Mouse (Mus musculus) left cerebral cortex, adult 6 months (tissue): ENCODE results near the gene Rgl2. TPM values are rescaled to one million over a fixed set of nuclear protein-coding genes. Genes with fewer than 3 reads are reported as not detected.

Experiments used
- long read RNA-seq, 2 experiments: library from polyadenylated mRNA; unstranded; transcript quantifications; one replicate each; pipeline ENCODE4 v2.0.0; 2019 to 2020
- polyA plus RNA-seq: library from polyadenylated mRNA; unstranded; fragments of <200 nt; fragmentation: Nextera tagmentation; gene quantifications from 2 replicates; pipeline ENCODE4 v1.2.3, GENCODE M21; 2021

Rgl2 gene
- 7.1 and 7.2 TPM in 2 replicates for polyA plus RNA-seq
- long read RNA-seq, experiment 1, transcript Rgl2-201 (18 exons, 3,252 nt) = major isoform, 16 of 92 reads
- long read RNA-seq, experiment 1, partial matches to known transcripts = 24 of 92 reads
- long read RNA-seq, experiment 1, other reads (novel, unspliced or antisense) = 52 of 92 reads
- long read RNA-seq, experiment 2, partial matches to known transcripts = 3 of 10 reads
- long read RNA-seq, experiment 2, other reads (novel, unspliced or antisense) = 5 of 10 reads

GRCm38 (mm10) chr17:33929371-33930279 is at the start of gene Rgl2:
Gene Rgl2, plus strand, starts transcription at chr17:33929543.

GRCm38 (mm10) chr17:33890533-33891059 is 38.7 kb upstream of the Rgl2 start, which contains the start of gene Kifc1:
Gene Kifc1, minus strand, starts transcription at chr17:33890661.

GRCm38 (mm10) chr17:33904835-33905234 is 24.5 kb upstream of the Rgl2 start, which contains the start of gene Platr17:
Gene Platr17, plus strand, starts transcription at chr17:33905135.

GRCm38 (mm10) chr17:33909077-33909868 is 20.1 kb upstream of the Rgl2 start, which contains the start of gene Daxx:
Gene Daxx, plus strand, starts transcription at chr17:33909414.

GRCm38 (mm10) chr17:33915671-33916250 is 13.6 kb upstream of the Rgl2 start, which contains the start of the genes Tapbp and Zbtb22:
Gene Tapbp, plus strand, starts transcription at chr17:33915899.
Gene Zbtb22, plus strand, starts transcription at chr17:33915904.

GRCm38 (mm10) chr17:33940206-33940805 is 11.0 kb downstream of the Rgl2 start, which contains the start of the genes Pfdn6 and Wdr46:
Gene Pfdn6, minus strand, starts transcription at chr17:33940343.
Gene Wdr46, plus strand, starts transcription at chr17:33940660.

GRCm38 (mm10) chr17:33951021-33951946 is 21.9 kb downstream of the Rgl2 start, which contains the start of gene B3galt4:
Gene B3galt4, minus strand, starts transcription at chr17:33951488.

GRCm38 (mm10) chr17:33955555-33956214 is 26.3 kb downstream of the Rgl2 start, which contains the start of the genes Vps52 and Rps18:
Gene Vps52, plus strand, starts transcription at chr17:33955812.
Gene Rps18, minus strand, starts transcription at chr17:33956001.

Other genes with a start within 250 kb of the Rgl2 start
- gene Hnrnpm, start 242.7 kb upstream of the Rgl2 start, polyA plus RNA-seq = 48.3 and 50.7 TPM in 2 replicates
- 20.5 and 194 TPM in 2 replicates for gene March2, start 210.9 kb upstream of the Rgl2 start, polyA plus RNA-seq
- 640 and 662 TPM in 2 replicates for gene Rab11b, start 169.0 kb upstream of the Rgl2 start, polyA plus RNA-seq
- 3.4 TPM in 2 replicates for gene Angptl4, start 147.7 kb upstream of the Rgl2 start, polyA plus RNA-seq
- gene Kank3, start 119.0 kb upstream of the Rgl2 start, polyA plus RNA-seq = 18.2 and 19.7 TPM in 2 replicates
- gene Rps28, start 105.0 kb upstream of the Rgl2 start, polyA plus RNA-seq = 2,886 and 3,372 TPM in 2 replicates
- 1,006 and 1,076 TPM in 2 replicates for gene Ndufa7, start 105.0 kb upstream of the Rgl2 start, polyA plus RNA-seq
- gene Cd320, start 86.5 kb upstream of the Rgl2 start, polyA plus RNA-seq = 45.2 and 56.2 TPM in 2 replicates
- gene Gm7029, start 55.7 kb upstream of the Rgl2 start, polyA plus RNA-seq = not detected in 2 replicates
- gene Kifc1, start 38.9 kb upstream of the Rgl2 start, polyA plus RNA-seq = 0.23 and 0.25 TPM in 2 replicates
- 1.5 and 2.0 TPM in 2 replicates for gene Platr17, start 24.4 kb upstream of the Rgl2 start, polyA plus RNA-seq
- gene Daxx, start 20.1 kb upstream of the Rgl2 start, polyA plus RNA-seq = 17.9 and 19.4 TPM in 2 replicates
- gene Tapbp, start 13.6 kb upstream of the Rgl2 start, polyA plus RNA-seq = 27.8 and 29.4 TPM in 2 replicates
- gene Zbtb22, start 13.6 kb upstream of the Rgl2 start, polyA plus RNA-seq = 4.8 and 8.5 TPM in 2 replicates
- 117 and 123 TPM in 2 replicates for gene Pfdn6, start 10.8 kb downstream of the Rgl2 start, polyA plus RNA-seq
- gene Wdr46, start 11.1 kb downstream of the Rgl2 start, polyA plus RNA-seq = 4.5 and 4.8 TPM in 2 replicates
- gene B3galt4, start 21.9 kb downstream of the Rgl2 start, polyA plus RNA-seq = 4.3 and 5.6 TPM in 2 replicates
- 41.5 and 54.7 TPM in 2 replicates for gene Vps52, start 26.3 kb downstream of the Rgl2 start, polyA plus RNA-seq
- gene Rps18, start 26.5 kb downstream of the Rgl2 start, polyA plus RNA-seq = 906 and 922 TPM in 2 replicates
- 29.6 and 37.7 TPM in 2 replicates for gene H2-K1, start 70.8 kb downstream of the Rgl2 start, polyA plus RNA-seq
- gene Ring1, start 95.1 kb downstream of the Rgl2 start, polyA plus RNA-seq = 3.4 and 12.5 TPM in 2 replicates
- 25.9 and 48.5 TPM in 2 replicates for gene H2-Ke6, start 98.5 kb downstream of the Rgl2 start, polyA plus RNA-seq
- gene Slc39a7, start 102.1 kb downstream of the Rgl2 start, polyA plus RNA-seq = 66.0 and 69.8 TPM in 2 replicates
- 12.9 and 32.8 TPM in 2 replicates for gene Rxrb, start 102.3 kb downstream of the Rgl2 start, polyA plus RNA-seq
- gene Col11a2, start 109.9 kb downstream of the Rgl2 start, polyA plus RNA-seq = 0.48 and 0.55 TPM in 2 replicates
- 1.2 and 1.6 TPM in 2 replicates for gene H2-Oa, start 162.8 kb downstream of the Rgl2 start, polyA plus RNA-seq
- gene H2-DMa, start 190.0 kb downstream of the Rgl2 start, polyA plus RNA-seq = 32.1 and 36.6 TPM in 2 replicates
- 42.2 and 74.5 TPM in 2 replicates for gene Brd2, start 193.1 kb downstream of the Rgl2 start, polyA plus RNA-seq
- gene H2-DMb2, start 213.8 kb downstream of the Rgl2 start, polyA plus RNA-seq = 0.44 and 0.55 TPM in 2 replicates
- gene H2-DMb1, start 223.5 kb downstream of the Rgl2 start, polyA plus RNA-seq = 4.0 and 4.2 TPM in 2 replicates